Mouse (Mus musculus): Measurements from ENCODE around the gene Gm37240. TPM values are rescaled to one million over a fixed set of nuclear protein-coding genes. Genes with fewer than 3 reads are reported as not detected.

Gene Gm37240
- polyA plus RNA-seq, 1 experiment from 2014 or later: 10.8 TPM

DNA sequence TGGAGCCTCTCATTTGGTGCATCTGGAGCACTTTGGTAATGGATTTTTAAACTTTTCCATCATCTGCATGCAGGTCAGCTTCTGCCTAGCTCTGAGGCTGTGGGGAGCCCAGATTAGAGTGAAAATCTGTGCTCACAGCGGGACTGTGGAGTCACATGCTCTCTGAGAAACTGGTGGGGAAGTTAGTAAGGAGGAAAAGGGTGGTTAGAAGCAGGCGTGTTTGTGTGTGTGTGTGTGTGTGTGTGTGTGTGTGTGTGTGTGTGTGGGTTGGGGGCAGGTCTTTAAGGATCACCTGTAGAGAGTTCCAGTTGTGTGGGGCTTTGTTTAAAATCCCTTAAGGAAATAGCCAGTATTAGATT, 1199.9 kb downstream of the Gm37240 start:
- CTCF ChIA-PET: interaction anchor here (0.6 to 1.7 kb wide), 5 partner anchors 8 to 297 kb away, joined by 3 to 7 read pairs (median 3); no protein-coding TSS in a partner anchor
- no peaks in the 10 kb centered on the region for H3K27me3 ChIP-seq
- DNase-seq (ENCODE audit: low read depth, low spot score) (no peak), ATAC-seq (no peak)
- in situ Hi-C loops (cut with MboI; ENCODE audit: low pct_unique_long_range_greater_than_20kb): loop anchor here (5.0 to 25.0 kb wide), 2 partner anchors 160 to 875 kb away; partner anchors contain the start of gene Gatb
- POLR2A ChIA-PET: no interaction called here
- TF ChIP-seq CTCF (IDR thresholded peaks at IDR 0.05): no peak

DNA sequence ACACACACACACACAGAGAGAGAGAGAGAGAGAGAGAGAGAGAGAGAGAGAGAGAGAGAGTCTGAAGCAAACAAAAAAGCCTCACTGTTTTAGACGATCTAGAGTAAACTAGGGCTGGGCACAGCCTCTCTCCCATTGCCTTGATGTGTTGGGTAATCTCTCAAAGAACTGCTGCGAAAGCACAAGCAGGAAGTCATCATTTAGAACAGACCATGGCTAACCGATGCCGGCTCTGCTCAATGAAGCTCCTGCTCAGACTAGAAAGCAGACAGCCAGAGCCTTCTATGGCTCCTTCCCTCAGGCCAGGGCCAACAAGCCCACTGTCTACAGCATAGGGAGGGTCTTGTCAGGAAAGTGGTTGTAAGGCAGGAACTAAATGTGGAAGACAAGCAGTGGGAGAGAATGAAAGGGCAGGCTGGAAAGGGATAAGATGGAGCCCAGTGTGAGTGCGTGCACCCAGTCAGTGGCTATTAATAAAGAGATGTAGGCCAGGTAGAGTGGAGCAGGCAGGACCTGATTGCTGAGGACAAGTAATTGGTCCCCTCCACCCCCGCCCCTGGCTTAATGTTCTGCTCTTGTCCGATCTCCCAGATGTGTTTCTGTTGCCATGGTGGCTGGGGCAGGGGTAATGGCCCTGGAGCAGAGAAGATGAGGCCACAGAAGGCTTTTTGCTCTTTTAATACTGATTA, 1200.4 kb downstream of the Gm37240 start:
- TF ChIP-seq CTCF (IDR thresholded peaks at IDR 0.05): no peak
- CTCF ChIA-PET: no interaction called here
- in situ Hi-C loops (cut with MboI; ENCODE audit: low pct_unique_long_range_greater_than_20kb): loop anchor here (5.0 to 25.0 kb wide), 2 partner anchors 160 to 875 kb away; partner anchors contain the start of gene Gatb
- DNase-seq (ENCODE audit: low read depth, low spot score): no peak
- no peak for ATAC-seq
- POLR2A ChIA-PET: no interaction called here
- no peaks in the 10 kb centered on the region for H3K27me3 ChIP-seq

DNA sequence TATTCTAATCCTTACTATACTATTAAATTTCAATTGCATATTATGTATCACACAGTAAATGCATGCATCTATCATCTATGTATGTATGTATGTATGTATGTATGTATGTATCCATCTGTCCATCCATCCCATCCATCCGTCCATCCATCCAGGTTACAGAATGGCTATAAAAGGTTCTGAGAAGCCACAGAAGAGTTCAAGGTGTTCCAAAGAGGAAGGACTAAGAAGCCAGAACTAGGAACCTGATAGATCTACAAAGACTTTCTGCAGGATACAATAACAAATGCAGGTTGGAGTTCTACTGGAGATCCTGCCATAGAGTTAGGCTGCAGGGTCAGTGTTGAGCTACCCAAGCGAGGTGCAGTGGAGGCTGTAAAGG, 1201.0 kb downstream of the Gm37240 start:
- no peaks in the 10 kb centered on the region for H3K27me3 ChIP-seq
- no peak for DNase-seq (ENCODE audit: low read depth, low spot score)
- no peak for ATAC-seq
- POLR2A ChIA-PET: no interaction called here
- in situ Hi-C loops (cut with MboI; ENCODE audit: low pct_unique_long_range_greater_than_20kb): loop anchor here (5.0 to 25.0 kb wide), 2 partner anchors 161 to 876 kb away; partner anchors contain the start of gene Gatb
- TF ChIP-seq CTCF (IDR thresholded peaks at IDR 0.05): no peak
- CTCF ChIA-PET: interaction anchor here (0.9 to 1.4 kb wide), 4 partner anchors 10 to 163 kb away, joined by 3 to 4 read pairs (median 3); partner anchors contain the start of gene Tmem154

DNA sequence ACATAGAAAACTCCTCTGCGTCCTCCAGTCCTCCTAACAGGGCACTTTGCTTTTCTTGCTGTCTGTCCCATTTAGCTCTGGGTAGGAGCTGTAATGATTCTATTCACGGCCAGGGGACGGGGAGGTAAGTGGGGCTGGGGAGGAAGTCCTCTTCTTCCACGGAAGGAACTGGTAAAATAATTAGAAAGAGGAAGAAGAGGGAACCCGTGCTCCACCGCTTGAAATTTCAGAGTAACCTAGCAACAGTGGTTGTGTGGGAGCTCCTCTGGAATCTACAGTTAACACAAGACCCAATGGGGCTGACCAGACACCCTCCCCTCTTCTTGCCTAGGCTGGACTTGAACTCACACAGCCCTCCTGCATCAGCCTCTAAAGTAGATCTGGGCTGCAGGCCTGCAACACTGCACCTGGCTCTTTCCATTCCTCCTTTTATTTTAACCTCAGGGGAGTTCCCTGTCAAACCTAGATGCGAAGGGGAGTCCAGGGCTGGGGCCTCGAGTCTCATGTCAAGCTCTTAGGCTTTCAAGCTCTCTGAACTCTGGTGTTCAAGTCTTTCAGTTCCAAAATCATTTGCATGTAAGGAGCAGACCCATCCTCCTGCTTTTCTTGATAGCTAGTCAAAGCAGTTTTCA, 1201.5 kb downstream of the Gm37240 start:
- in situ Hi-C loops (cut with MboI; ENCODE audit: low pct_unique_long_range_greater_than_20kb): loop anchor here (5.0 to 25.0 kb wide), 2 partner anchors 162 to 877 kb away; partner anchors contain the start of gene Gatb
- H3K27me3 ChIP-seq: no peaks in the 10 kb centered on the region
- ChIA-PET CTCF (interaction anchor here (0.9 to 1.4 kb wide), 4 partner anchors 10 to 163 kb away, joined by 3 to 4 read pairs (median 3); partner anchors contain the start of gene Tmem154), POLR2A (no interaction called here)
- DNase-seq (ENCODE audit: low read depth, low spot score) (no peak), ATAC-seq (no peak)
- TF ChIP-seq CTCF (IDR thresholded peaks at IDR 0.05): no peak

DNA sequence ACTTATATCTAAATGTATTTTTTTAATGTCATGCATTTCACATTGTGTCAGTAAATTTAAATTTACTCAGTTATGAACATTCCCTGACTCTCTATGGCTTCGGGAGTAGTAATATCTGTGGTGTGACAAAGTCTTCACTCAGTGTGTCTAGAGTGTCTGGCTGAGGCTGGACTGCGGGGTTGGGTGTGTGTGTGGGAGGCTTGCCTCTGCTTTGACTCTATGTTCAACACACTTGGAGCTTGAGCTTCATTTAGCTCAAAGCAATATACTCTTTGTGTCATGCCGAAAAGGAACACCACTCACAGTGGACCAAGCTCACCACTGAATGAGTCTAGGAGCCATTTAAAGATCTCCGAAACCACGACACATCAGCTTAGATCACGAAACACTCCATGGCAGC, 1203.5 kb downstream of the Gm37240 start:
- TF ChIP-seq CTCF (IDR thresholded peaks at IDR 0.05): no peak
- no peaks in the 10 kb centered on the region for H3K27me3 ChIP-seq
- no peak for DNase-seq (ENCODE audit: low read depth, low spot score)
- in situ Hi-C loops (cut with MboI; ENCODE audit: low pct_unique_long_range_greater_than_20kb): loop anchor here (25.0 kb wide), 1 partner anchor 879 kb away; the partner anchor contains the start of gene Gatb
- ChIA-PET CTCF (interaction anchor here (1.6 to 2.7 kb wide), 2 partner anchors 159 to 218 kb away, joined by 3 to 9 read pairs; no protein-coding TSS in a partner anchor), POLR2A (interaction anchor here (0.9 kb wide), 1 partner anchor 163 kb away, joined by 3 read pairs; no protein-coding TSS in a partner anchor)
- ATAC-seq: no peak

DNA sequence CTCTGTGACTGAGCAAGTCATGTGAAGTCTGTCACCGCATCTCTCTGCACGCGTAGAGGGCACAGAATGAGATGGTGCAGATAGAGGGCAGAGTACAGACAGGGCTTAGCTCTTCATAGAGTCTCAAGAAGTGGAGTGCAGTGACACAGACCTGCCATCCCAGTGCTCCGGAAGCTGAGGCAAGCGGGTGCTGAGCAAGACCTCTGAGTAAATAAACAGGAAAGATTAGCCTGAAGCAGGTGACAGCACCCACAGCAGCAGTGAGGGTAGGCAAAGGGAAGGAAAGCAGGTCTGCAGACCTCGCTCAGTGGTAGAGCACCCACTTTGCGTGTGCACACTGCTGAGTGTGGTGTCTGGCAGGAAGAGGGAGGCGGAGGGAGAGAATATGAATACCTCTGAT, 1205.6 kb downstream of the Gm37240 start:
- H3K27me3 ChIP-seq: peaks cover 2% of the 10 kb centered on the region
- no peak for DNase-seq (ENCODE audit: low read depth, low spot score)
- in situ Hi-C loops (cut with MboI; ENCODE audit: low pct_unique_long_range_greater_than_20kb): loop anchor here (25.0 kb wide), 1 partner anchor 881 kb away; the partner anchor contains the start of gene Gatb
- POLR2A ChIA-PET: interaction anchor here (0.6 to 1.2 kb wide), 2 partner anchors 13 to 1074 kb away, joined by 3 read pairs; no protein-coding TSS in a partner anchor
- CTCF ChIA-PET: interaction anchor here (1.1 kb wide), 1 partner anchor 14 kb away, joined by 3 read pairs; no protein-coding TSS in a partner anchor
- no peak for TF ChIP-seq CTCF (IDR thresholded peaks at IDR 0.05)
- ATAC-seq: no peak

DNA sequence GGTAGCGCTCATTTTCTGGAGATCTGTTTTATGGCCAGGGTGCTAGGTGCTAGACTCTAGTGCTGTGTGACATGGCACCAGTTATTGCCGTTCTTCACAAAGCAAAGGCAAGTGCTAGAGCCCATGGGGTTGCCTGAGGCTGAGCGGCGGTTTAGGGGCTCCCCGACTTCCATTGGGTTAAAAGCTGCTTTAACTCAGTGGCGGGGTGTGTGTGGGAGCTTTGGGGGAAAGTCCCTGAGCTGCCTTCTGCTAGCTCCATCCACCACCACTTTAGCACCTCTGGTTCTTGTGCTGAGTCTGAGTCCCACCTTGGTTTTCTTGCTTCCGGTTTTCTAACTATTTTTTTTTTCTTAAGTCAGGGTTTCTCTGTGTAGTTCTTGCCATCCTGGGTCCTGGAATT, 1207.3 kb downstream of the Gm37240 start:
- DNase-seq (ENCODE audit: low read depth, low spot score) (no peak), ATAC-seq (no peak)
- ChIA-PET CTCF (interaction anchor here (1.3 to 3.5 kb wide), 3 partner anchors 8 to 65 kb away, joined by 3 to 17 read pairs (median 3); no protein-coding TSS in a partner anchor), POLR2A (no interaction called here)
- no peak for TF ChIP-seq CTCF (IDR thresholded peaks at IDR 0.05)
- H3K27me3 ChIP-seq: peaks cover 6% of the 10 kb centered on the region
- in situ Hi-C loops (cut with MboI; ENCODE audit: low pct_unique_long_range_greater_than_20kb): loop anchor here (25.0 kb wide), 1 partner anchor 882 kb away; the partner anchor contains the start of gene Gatb

DNA sequence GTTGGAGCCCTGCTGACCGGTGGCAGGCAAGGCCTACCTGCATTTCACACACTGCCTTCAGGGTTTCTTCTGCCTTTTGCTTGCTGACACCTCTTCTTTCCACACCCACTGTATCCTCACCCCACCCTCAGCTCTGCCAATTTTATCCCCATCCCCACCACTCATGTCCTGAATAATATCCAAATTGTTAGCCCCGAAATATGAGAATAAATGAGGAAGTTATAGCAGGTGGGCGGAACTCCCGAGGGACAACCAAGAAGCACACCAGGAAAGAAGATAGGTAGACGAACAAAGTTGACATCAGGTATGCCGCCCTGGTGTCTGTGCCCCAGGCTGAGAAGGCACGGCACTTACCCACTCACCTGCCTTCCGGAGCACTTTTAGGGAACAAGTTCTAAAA, 1207.8 kb downstream of the Gm37240 start:
- no peak for DNase-seq (ENCODE audit: low read depth, low spot score)
- ChIA-PET POLR2A (no interaction called here), CTCF (interaction anchor here (1.3 to 3.5 kb wide), 3 partner anchors 8 to 64 kb away, joined by 3 to 17 read pairs (median 3); no protein-coding TSS in a partner anchor)
- TF ChIP-seq CTCF (IDR thresholded peaks at IDR 0.05): no peak
- peaks cover 6% of the 10 kb centered on the region for H3K27me3 ChIP-seq
- no peak for ATAC-seq
- in situ Hi-C loops (cut with MboI; ENCODE audit: low pct_unique_long_range_greater_than_20kb): loop anchor here (25.0 kb wide), 1 partner anchor 883 kb away; the partner anchor contains the start of gene Gatb

DNA sequence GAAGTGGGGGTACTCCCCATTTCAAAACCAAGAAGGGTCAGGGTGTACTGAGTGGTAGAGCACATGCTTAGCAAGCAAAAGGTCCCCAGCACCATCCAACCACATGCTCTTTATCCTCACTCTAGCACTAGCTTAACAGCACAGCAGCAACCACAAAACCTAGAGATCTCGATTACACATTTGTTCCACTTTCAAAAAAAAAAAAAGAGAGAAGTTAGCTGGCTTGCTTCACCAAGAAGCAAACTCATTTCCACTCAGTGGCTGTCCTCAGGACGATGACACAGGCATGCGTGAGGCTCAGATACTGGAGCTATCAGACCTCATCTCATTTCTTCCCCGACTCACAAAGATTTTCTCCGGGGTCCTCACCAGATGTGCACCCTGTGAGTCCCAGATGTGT, 1208.4 kb downstream of the Gm37240 start:
- no peak for ATAC-seq
- in situ Hi-C loops (cut with MboI; ENCODE audit: low pct_unique_long_range_greater_than_20kb): loop anchor here (25.0 kb wide), 1 partner anchor 883 kb away; the partner anchor contains the start of gene Gatb
- H3K27me3 ChIP-seq: peaks cover 7% of the 10 kb centered on the region
- CTCF ChIA-PET: interaction anchor here (0.9 to 3.5 kb wide), 4 partner anchors 9 to 64 kb away, joined by 3 to 17 read pairs (median 3); no protein-coding TSS in a partner anchor
- no peak for TF ChIP-seq CTCF (IDR thresholded peaks at IDR 0.05)
- no peak for DNase-seq (ENCODE audit: low read depth, low spot score)
- POLR2A ChIA-PET: no interaction called here

DNA sequence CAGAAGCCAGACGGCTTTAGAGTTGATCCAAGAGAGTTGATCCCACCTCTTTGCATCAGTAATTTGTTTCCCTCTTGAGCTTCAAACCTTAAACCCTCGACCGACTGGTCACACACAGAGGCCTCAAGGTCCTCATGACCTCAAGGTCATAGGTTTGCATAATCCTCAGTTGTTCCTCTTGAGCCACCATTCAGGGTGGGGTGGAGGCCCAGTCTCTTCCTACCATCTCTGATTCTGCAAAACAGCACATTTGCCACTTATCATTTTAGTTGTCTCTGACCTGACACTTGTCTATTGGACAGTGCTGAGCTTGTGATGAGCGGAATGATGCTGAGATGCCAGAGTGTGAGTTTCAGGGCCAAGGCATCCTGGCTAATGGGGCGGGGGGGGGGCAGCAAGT, 1211.6 kb downstream of the Gm37240 start:
- TF ChIP-seq CTCF (IDR thresholded peaks at IDR 0.05): no peak
- POLR2A ChIA-PET: no interaction called here
- DNase-seq (ENCODE audit: low read depth, low spot score) (no peak), ATAC-seq (no peak)
- H3K27me3 ChIP-seq: peaks cover 10% of the 10 kb centered on the region
- in situ Hi-C loops (cut with MboI; ENCODE audit: low pct_unique_long_range_greater_than_20kb): loop anchor here (25.0 kb wide), 1 partner anchor 887 kb away; the partner anchor contains the start of gene Gatb
- CTCF ChIA-PET: interaction anchor here (1.2 kb wide), 1 partner anchor 10 kb away, joined by 3 read pairs; no protein-coding TSS in a partner anchor

Data from Patski (cell line).